Mouse (Mus musculus) forebrain, embryonic 16.5 days (tissue): ENCODE results near the gene Pinlyp. TPM values are rescaled to one million over a fixed set of nuclear protein-coding genes. Genes with fewer than 3 reads are reported as not detected.
"Not testable (repeated sequence)": the region's sequence is repeated elsewhere in the genome, so short reads cannot be mapped to it uniquely, and the experiment has no call there.

Experiments
- ATAC-seq: fragments of 200-750 bp; cut with Nextera tagmentation; 2 replicates; pipeline ENCODE4 v1.8.0; 2017; ENCODE audit warnings: mild to moderate bottlenecking, moderate library complexity
- H3K27ac ChIP-seq: fragments of 300-500 bp; sonication (generic); 2 replicates; pipeline ENCODE4 v1.5.1; 2014; ENCODE audit warnings: low read length, control low read depth
- H3K27me3 ChIP-seq: fragments of 300-500 bp; sonication (generic); replicated peaks from 2 replicates; pipeline ENCODE4 v1.6.1; 2014; ENCODE audit warnings: low read length; ENCODE audit not compliant: control insufficient read depth, insufficient read depth
- H3K36me3 ChIP-seq: fragments of 300-500 bp; sonication (generic); 2 replicates; pipeline ENCODE4 v1.6.1; 2014; ENCODE audit not compliant: control insufficient read depth, insufficient read depth
- H3K4me1 ChIP-seq: fragments of 300-500 bp; sonication (generic); replicated peaks from 2 replicates; pipeline ENCODE4 v1.6.1; 2014; ENCODE audit warnings: low read length; ENCODE audit not compliant: control insufficient read depth, insufficient read depth
- H3K4me2 ChIP-seq: fragments of 300-500 bp; sonication (generic); 2 replicates; pipeline ENCODE4 v1.6.1; 2014; ENCODE audit warnings: mild to moderate bottlenecking, low read length, control low read depth
- H3K4me3 ChIP-seq: fragments of 300-500 bp; sonication (generic); replicated peaks from 2 replicates; pipeline ENCODE4 v1.5.1; 2014; ENCODE audit warnings: mild to moderate bottlenecking, low read length, control low read depth
- H3K9ac ChIP-seq: fragments of 300-500 bp; sonication (generic); replicated peaks from 2 replicates; pipeline ENCODE4 v1.6.1; 2014; ENCODE audit warnings: low read depth, low read length, control low read depth
- H3K9me3 ChIP-seq: fragments of 300-500 bp; sonication (generic); 2 replicates; pipeline ENCODE4 v1.6.1; 2016; ENCODE audit warnings: low read length; ENCODE audit not compliant: control insufficient read depth
- whole genome bisulfite sequencing: fragments of 180-500 bp; shearing (Covaris S2); extraction: QIAGEN DNeasy Blood & Tissue Kit; methylation state at CpG from one replicate; pipeline ENCODE4 v1.1.7; 2014; 5-methylcytosine and 5-hydroxymethylcytosine counted together
- polyA plus RNA-seq: library from polyadenylated mRNA; unstranded; fragments of >200 nt; fragmentation: Nextera tagmentation; extraction: Ambion mirVana; gene quantifications from 2 replicates; pipeline ENCODE4 v1.2.1, GENCODE M21; 2015

Pinlyp gene
- polyA plus RNA-seq, 1 experiment from 2014 or later = not detected

GRCm38 (mm10) chr7:24519130-24519529 lies 26.8 kb downstream of the Pinlyp start:
- Histone ChIP-seq H3K9ac (no peak overlapping the region), H3K4me1 (peaks cover 10% of the 10 kb centered on the region), H3K27ac (no peak overlapping the region), H3K9me3 (no peaks in the 10 kb centered on the region), H3K4me3 (no peak overlapping the region), H3K27me3 (no peaks in the 10 kb centered on the region), H3K36me3 (peaks cover 10% of the 10 kb centered on the region; the same call in 1 of the 2 replicates), H3K4me2 (no peak overlapping the region)
- 16% methylated on average over 3 of the region's 3 CpGs for WGBS
- ATAC-seq = no peak

- Histone ChIP-seq H3K4me1 (peaks cover 10% of the 10 kb centered on the region), H3K27ac (peak overlapping the region; percentile 77), H3K4me2 (no peak overlapping the region), H3K9ac (peak overlapping the region; percentile 22; the same call in 1 of the 2 replicates), H3K4me3 (no peak overlapping the region), H3K27me3 (no peaks in the 10 kb centered on the region), H3K9me3 (no peaks in the 10 kb centered on the region), H3K36me3 (peaks cover 12% of the 10 kb centered on the region; the same call in 1 of the 2 replicates)
- 27% methylated on average over 6 of the region's 6 CpGs for WGBS
- peak; percentile 63 for ATAC-seq
Measured at GRCm38 (mm10) chr7:24517654-24518053, 28.3 kb downstream of the Pinlyp start.

- ATAC-seq = no peak
Measured at GRCm38 (mm10) chr7:24517077-24517476, 28.8 kb downstream of the Pinlyp start.

DNA sequence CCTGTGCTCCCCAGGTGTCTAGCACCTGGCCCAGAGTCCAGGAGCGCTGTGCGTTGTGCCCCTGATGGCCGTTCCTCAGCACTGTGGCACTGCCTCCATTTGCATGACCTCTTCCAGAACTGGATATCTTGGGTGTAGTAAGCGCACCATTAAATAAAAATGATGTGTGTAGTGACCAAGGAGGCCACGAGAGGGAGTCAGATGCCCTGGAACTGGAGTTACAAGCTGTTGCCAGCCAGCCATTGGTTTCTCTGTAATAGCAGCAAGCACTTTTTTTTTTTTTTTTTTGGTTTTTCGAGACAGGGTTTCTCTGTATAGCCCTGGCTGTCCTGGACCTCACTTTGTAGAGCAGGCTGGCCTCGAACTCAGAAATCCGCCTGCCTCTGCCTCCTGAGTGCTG lies 29.6 kb downstream of the Pinlyp start:
- WGBS = 72% methylated on average over 8 of the region's 8 CpGs
- H3K27ac ChIP-seq, H3K27me3 ChIP-seq, H3K9me3 ChIP-seq, H3K4me2 ChIP-seq, H3K9ac ChIP-seq, H3K4me3 ChIP-seq, ATAC-seq: not testable (repeated sequence)
- H3K4me1 ChIP-seq = peaks cover 13% of the 10 kb centered on the region
- H3K36me3 ChIP-seq = peaks cover 15% of the 10 kb centered on the region

More at GRCm38 (mm10) chr7:24517077-24517476, 28.8 kb downstream of the Pinlyp start:
- Histone ChIP-seq H3K4me1 (peaks cover 13% of the 10 kb centered on the region), H3K9ac (no peak overlapping the region), H3K27ac (no peak overlapping the region), H3K4me3 (no peak overlapping the region), H3K4me2 (no peak overlapping the region), H3K27me3 (no peaks in the 10 kb centered on the region), H3K9me3 (no peaks in the 10 kb centered on the region), H3K36me3 (peaks cover 14% of the 10 kb centered on the region; the same call in 1 of the 2 replicates)
- WGBS = 35% methylated on average over 5 of the region's 5 CpGs

- peaks cover 23% of the 10 kb centered on the region for H3K4me1 ChIP-seq
- no peak within 1 kb of the TSS for H3K9ac ChIP-seq
- ATAC-seq = no peak
- WGBS = 88% methylated on average over 7 of the region's 7 CpGs
- peaks cover 13% of the 10 kb centered on the region for H3K36me3 ChIP-seq
- H3K27ac ChIP-seq = no peak within 1 kb of the TSS
- H3K27me3 ChIP-seq = no peaks in the 10 kb centered on the region
- H3K4me3 ChIP-seq = no peak within 1 kb of the TSS
- no peak within 1 kb of the TSS for H3K4me2 ChIP-seq
- no peaks in the 10 kb centered on the region for H3K9me3 ChIP-seq
Measured at GRCm38 (mm10) chr7:24512355-24512754, 33.6 kb downstream of the Pinlyp start, which contains the start of gene AC161166.1. TSS of gene AC161166.1 (minus strand) at chr7:24512455.

DNA sequence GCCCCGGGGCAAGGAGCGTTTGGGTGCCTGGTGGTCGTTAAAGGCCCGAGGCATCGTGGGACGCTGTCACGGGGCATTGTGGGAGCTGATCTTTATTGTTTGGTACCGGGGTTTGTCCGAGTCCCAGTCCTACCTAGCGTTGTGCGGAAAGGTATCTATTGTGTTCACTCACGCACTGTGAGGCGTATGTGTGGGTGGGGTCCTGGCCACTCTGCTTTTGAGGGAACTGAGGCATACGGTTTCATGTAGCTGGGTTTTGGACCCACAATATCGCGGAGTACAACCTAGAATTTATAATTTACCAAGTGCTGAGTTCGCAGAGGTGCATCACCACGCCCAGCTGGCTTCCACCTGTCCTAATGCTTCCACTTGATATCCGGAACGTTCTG lies 38.2 kb downstream of the Pinlyp start:
- peak; percentile 8 for ATAC-seq
- H3K27ac ChIP-seq = peak overlapping the region; percentile 100
- peak overlapping the region; percentile 96 for H3K9ac ChIP-seq
- H3K36me3 ChIP-seq = peaks cover 4% of the 10 kb centered on the region
- no peaks in the 10 kb centered on the region for H3K27me3 ChIP-seq
- H3K4me1 ChIP-seq = peaks cover 43% of the 10 kb centered on the region
- no peaks in the 10 kb centered on the region for H3K9me3 ChIP-seq
- peak overlapping the region; percentile 71 for H3K4me3 ChIP-seq
- H3K4me2 ChIP-seq = peak overlapping the region; percentile 70
- WGBS = 1% methylated on average over 20 of the region's 20 CpGs

DNA sequence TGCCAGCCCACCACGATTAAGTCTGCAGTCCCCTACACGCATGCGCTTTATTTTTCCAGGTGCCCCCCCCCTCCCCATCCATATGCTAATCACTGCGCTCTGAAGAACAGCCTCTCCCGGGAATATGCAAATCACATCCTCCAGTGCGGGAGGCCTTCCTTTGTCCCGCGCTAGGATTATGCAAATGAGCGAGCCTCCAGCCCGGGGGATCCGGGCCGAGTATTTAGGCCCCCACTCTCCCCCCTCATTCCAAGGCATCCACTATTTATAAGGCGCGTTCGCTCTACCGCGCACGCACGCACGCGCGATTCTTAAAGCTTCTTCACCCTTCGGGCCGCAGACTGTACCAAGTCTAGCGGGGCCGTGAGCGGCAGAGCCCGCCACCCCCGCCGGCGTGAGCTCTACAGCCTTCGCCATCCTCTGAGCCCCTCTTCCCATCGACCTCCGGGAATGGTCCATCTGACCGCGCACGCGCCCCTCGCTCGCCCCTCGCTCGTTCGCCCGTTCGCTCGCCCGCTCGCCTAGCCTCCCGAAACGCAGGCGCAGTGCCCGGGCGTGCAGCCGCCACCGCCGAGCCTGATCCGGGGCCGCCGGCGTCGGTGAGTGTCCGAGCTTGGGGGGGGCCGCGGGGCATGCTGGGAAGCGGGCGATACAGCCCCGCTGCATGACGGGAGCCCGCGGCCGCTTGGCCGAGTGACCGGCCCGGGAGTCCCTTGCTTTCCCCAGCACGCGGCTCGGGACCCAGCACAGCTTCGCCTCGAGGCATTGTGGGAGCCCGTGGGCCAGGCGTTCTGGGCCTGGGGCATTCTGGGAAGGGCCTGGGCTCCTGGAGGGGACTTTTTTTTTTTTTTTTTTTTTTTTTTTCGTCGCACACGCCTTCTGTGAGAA lies 38.8 kb downstream of the Pinlyp start, which contains the start of gene Zfp428:
Gene Zfp428, plus strand, starts transcription at position 169 of the 888 bp plus-strand sequence.
- H3K4me3 ChIP-seq = peak within 1 kb of the TSS; percentile 71
- H3K27me3 ChIP-seq = no peaks in the 10 kb centered on the region
- under 1% methylated on average over 84 of the region's 84 CpGs for WGBS
- peak within 1 kb of the TSS; percentile 70 for H3K4me2 ChIP-seq
- H3K9me3 ChIP-seq = no peaks in the 10 kb centered on the region
- H3K4me1 ChIP-seq = peaks cover 40% of the 10 kb centered on the region
- peaks cover 2% of the 10 kb centered on the region; the same call in 1 of the 2 replicates for H3K36me3 ChIP-seq
- H3K27ac ChIP-seq = peak within 1 kb of the TSS; percentile 100
- H3K9ac ChIP-seq = peak within 1 kb of the TSS; percentile 96
- ATAC-seq = peak; percentile 92

DNA sequence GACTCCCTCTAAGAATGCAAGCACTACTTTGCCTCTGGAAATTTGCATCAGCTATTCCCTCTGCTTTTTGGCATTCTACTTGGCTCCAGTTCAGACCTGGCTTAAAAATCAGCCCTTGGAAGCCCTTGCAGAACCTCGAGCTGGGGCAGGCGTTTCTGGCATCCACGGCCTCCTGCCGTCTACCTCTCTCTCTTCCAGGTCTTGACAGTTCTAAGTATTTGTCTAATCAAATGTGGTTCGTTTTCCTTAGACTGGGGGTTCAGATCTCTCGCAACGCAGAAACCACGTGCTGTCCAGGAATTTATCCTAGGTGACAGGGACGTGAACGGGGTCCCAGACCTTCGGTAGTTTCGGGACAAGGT lies 39.5 kb downstream of the Pinlyp start:
- Histone ChIP-seq H3K9ac (peak overlapping the region; percentile 96), H3K4me1 (peaks cover 40% of the 10 kb centered on the region), H3K36me3 (peaks cover 2% of the 10 kb centered on the region; the same call in 1 of the 2 replicates), H3K4me3 (peak overlapping the region; percentile 71), H3K27ac (peak overlapping the region; percentile 100), H3K9me3 (no peaks in the 10 kb centered on the region), H3K4me2 (peak overlapping the region; percentile 70), H3K27me3 (no peaks in the 10 kb centered on the region)
- WGBS = 0% methylated on average over 12 of the region's 12 CpGs
- peak; percentile 26 for ATAC-seq

DNA sequence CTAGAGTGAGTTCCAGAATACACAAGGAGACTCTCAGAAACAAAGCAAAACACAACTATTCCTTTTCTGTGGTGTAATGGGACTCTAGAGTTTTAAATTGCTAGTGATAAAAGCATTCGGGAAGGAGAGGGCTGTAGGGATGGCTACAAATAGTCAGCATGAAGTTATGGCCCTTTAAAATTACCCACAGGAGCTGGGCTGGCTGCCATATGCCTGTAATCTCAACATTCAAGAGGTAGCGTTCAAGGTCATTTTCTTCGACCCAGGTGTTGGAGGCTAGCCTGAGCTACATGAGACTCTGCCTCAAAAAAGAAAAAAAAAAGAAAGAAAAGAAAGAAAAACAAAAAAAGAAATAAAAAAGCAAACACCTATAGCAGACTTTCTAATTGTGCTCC lies 39.9 kb downstream of the Pinlyp start:
- Histone ChIP-seq H3K27ac (peak overlapping the region; percentile 100), H3K4me1 (peaks cover 40% of the 10 kb centered on the region), H3K36me3 (peaks cover 2% of the 10 kb centered on the region), H3K4me2 (peak overlapping the region; percentile 70), H3K9me3 (no peaks in the 10 kb centered on the region), H3K27me3 (no peaks in the 10 kb centered on the region), H3K9ac (peak overlapping the region; percentile 96), H3K4me3 (peak overlapping the region; percentile 71)
- WGBS = 3% methylated on average over 3 of the region's 3 CpGs
- ATAC-seq = no peak
